In genomic region chr16:21332411-21332810, GRCm38 (mm10) we compare ENCODE assay signal across 8 mouse cellular contexts.
DNase-seq lines count a peak whose midpoint lies in the region; ATAC-seq lines count a peak whose summit lies in the region.

No protein-coding gene starts in this region.

- peak overlapping the region; percentile 59 for H3K4me3 ChIP-seq in kidney, embryonic 14.5 days (ENCODE audit: low read length)
- peak overlapping the region; percentile 63 for H3K4me3 ChIP-seq in forebrain, embryonic 13.5 days
- H3K4me3 ChIP-seq in liver, embryonic 12.5 days = peak overlapping the region; percentile 76

- no peaks in the 10 kb centered on the region for H3K4me1 ChIP-seq in kidney, embryonic 14.5 days (ENCODE audit: control insufficient read depth, insufficient read depth, low read length)
- H3K4me1 ChIP-seq in forebrain, embryonic 13.5 days = peaks cover 24% of the 10 kb centered on the region
- peaks cover 25% of the 10 kb centered on the region for H3K4me1 ChIP-seq in liver, embryonic 12.5 days

- WGBS in kidney, embryonic 14.5 days = 56% methylated on average over 7 of the region's 7 CpGs
- WGBS in forebrain, embryonic 13.5 days = 61% methylated on average over 7 of the region's 7 CpGs
- WGBS in liver, embryonic 12.5 days (ENCODE audit: insufficient replicate concordance) = 40% methylated on average over 7 of the region's 7 CpGs

- peak overlapping the region; percentile 66 for H3K4me2 ChIP-seq in kidney, embryonic 14.5 days (replicated peaks; ENCODE audit: low read depth, low read length)
- H3K4me2 ChIP-seq in forebrain, embryonic 13.5 days = peak overlapping the region; percentile 73
- peak overlapping the region; percentile 91 for H3K4me2 ChIP-seq in liver, embryonic 12.5 days

- H3K36me3 ChIP-seq in kidney, embryonic 14.5 days (ENCODE audit: control insufficient read depth, insufficient read depth, low read length) = no peaks in the 10 kb centered on the region
- H3K36me3 ChIP-seq in forebrain, embryonic 13.5 days (ENCODE audit: poor library complexity, severe bottlenecking) = no peaks in the 10 kb centered on the region
- peaks cover 5% of the 10 kb centered on the region; the same call in 1 of the 2 replicates for H3K36me3 ChIP-seq in liver, embryonic 12.5 days

- no peaks in the 10 kb centered on the region for H3K27me3 ChIP-seq in kidney, embryonic 14.5 days (ENCODE audit: control insufficient read depth, insufficient read depth, low read length)
- H3K27me3 ChIP-seq in forebrain, embryonic 13.5 days = peaks cover 23% of the 10 kb centered on the region
- 0 out of 2 replicates have a peak, but pooled peaks cover 7% of the 10 kb centered on the region for H3K27me3 ChIP-seq in liver, embryonic 12.5 days (replicated peaks)

- no peak for DNase-seq in kidney, postnatal 25 days
- DNase-seq in brain, adult 2 months (ENCODE audit: low read depth, low spot score) = peak; percentile 64
- no peak for DNase-seq in frontal cortex, postnatal 14 days (ENCODE audit: low spot score in 2 of 2)
- no peak for DNase-seq in frontal cortex, postnatal 10 days (ENCODE audit: low spot score in 2 of 2)
- DNase-seq in layer of hippocampus, adult 11-12 months (ENCODE audit: low spot score) = no peak

- peak overlapping the region; percentile 89; the same call in 1 of the 2 replicates for H3K27ac ChIP-seq in kidney, embryonic 14.5 days (ENCODE audit: low read depth, low read length)
- H3K27ac ChIP-seq in forebrain, embryonic 13.5 days = peak overlapping the region; percentile 94; the same call in 1 of the 2 replicates
- H3K27ac ChIP-seq in liver, embryonic 12.5 days = peak overlapping the region; percentile 88

- ATAC-seq in kidney, embryonic 14.5 days (ENCODE audit: low FRiP score, low TSS enrichment) = no peak
- no peak for ATAC-seq in forebrain, embryonic 13.5 days
- ATAC-seq in liver, embryonic 12.5 days = no peak

- H3K9me3 ChIP-seq in kidney, embryonic 14.5 days (ENCODE audit: control insufficient read depth, low read length) = no peaks in the 10 kb centered on the region
- no peaks in the 10 kb centered on the region for H3K9me3 ChIP-seq in forebrain, embryonic 13.5 days (replicated peaks)
- no peaks in the 10 kb centered on the region for H3K9me3 ChIP-seq in liver, embryonic 12.5 days (replicated peaks)

- peak overlapping the region; percentile 72 for H3K9ac ChIP-seq in kidney, embryonic 14.5 days (ENCODE audit: low read depth, low read length)
- H3K9ac ChIP-seq in forebrain, embryonic 13.5 days = peak overlapping the region; percentile 78
- H3K9ac ChIP-seq in liver, embryonic 12.5 days = peak overlapping the region; percentile 78
